Mouse (Mus musculus) E14TG2a.4 (cell line): ENCODE measurements around the gene Tns4.

Source experiments
- H3K27me3 ChIP-seq: 2 replicates; pipeline ENCODE4 v1.6.1; 2014; ENCODE audit warnings: low read length, control low read depth; ENCODE audit not compliant: insufficient read depth
- H3K36me3 ChIP-seq: 2 replicates; pipeline ENCODE4 v1.6.1; 2014; ENCODE audit warnings: low read length, control low read depth; ENCODE audit not compliant: insufficient read depth
- H3K4me1 ChIP-seq: replicated peaks from 2 replicates; pipeline ENCODE4 v1.6.1; 2014; ENCODE audit warnings: low read depth, low read length, control low read depth
- H3K4me3 ChIP-seq: replicated peaks from 2 replicates; pipeline ENCODE4 v1.5.1; 2014; ENCODE audit warnings: mild to moderate bottlenecking, low read length
- H3K9me3 ChIP-seq: 2 replicates; pipeline ENCODE4 v1.6.1; 2014; ENCODE audit warnings: low read length, control low read depth
- CTCF ChIP-seq: conservative IDR thresholded peaks from 2 replicates; pipeline ENCODE4 v1.5.1; 2014; ENCODE audit warnings: low read length
- NANOG ChIP-seq: IDR thresholded peaks from 2 replicates; pipeline ENCODE4 v1.6.1; 2014; ENCODE audit warnings: borderline replicate concordance, low read length, mixed read lengths
- POU5F1 ChIP-seq: IDR thresholded peaks from 2 replicates; pipeline ENCODE4 v1.6.1; 2014; ENCODE audit warnings: low read length, borderline replicate concordance

Tns4 gene

GRCm38 (mm10) chr11:99025878-99026277 lies 63.2 kb downstream of the Tns4 start:
- TF ChIP-seq NANOG, result no peak
- TF ChIP-seq POU5F1, result no peak
- no peak for TF ChIP-seq CTCF
- no peaks in the 10 kb centered on the region for H3K27me3 ChIP-seq
- peaks cover 26% of the 10 kb centered on the region for H3K36me3 ChIP-seq
- no peaks in the 10 kb centered on the region for H3K9me3 ChIP-seq
- H3K4me3 ChIP-seq, result no peak overlapping the region
- H3K4me1 ChIP-seq, result peaks cover 52% of the 10 kb centered on the region

- H3K4me1 ChIP-seq, result peaks cover 62% of the 10 kb centered on the region
- TF ChIP-seq POU5F1 (no peak), CTCF (no peak), NANOG (no peak)
- no peaks in the 10 kb centered on the region for H3K27me3 ChIP-seq
- peaks cover 38% of the 10 kb centered on the region for H3K36me3 ChIP-seq
- H3K4me3 ChIP-seq, result peak overlapping the region; percentile 97; the same call in 1 of the 2 replicates
- no peaks in the 10 kb centered on the region for H3K9me3 ChIP-seq
Measured at GRCm38 (mm10) chr11:99024468-99025134, 64.5 kb downstream of the Tns4 start.

GRCm38 (mm10) chr11:99023500-99024467 lies 65.3 kb downstream of the Tns4 start, which contains the start of gene Top2a:
Gene Top2a, minus strand, starts transcription at chr11:99024189.
- Histone ChIP-seq H3K9me3 (no peaks in the 10 kb centered on the region), H3K4me3 (peak within 1 kb of the TSS; percentile 97), H3K4me1 (peaks cover 61% of the 10 kb centered on the region), H3K27me3 (no peaks in the 10 kb centered on the region), H3K36me3 (peaks cover 46% of the 10 kb centered on the region)
- no peak for TF ChIP-seq NANOG
- TF ChIP-seq CTCF, result no peak
- no peak for TF ChIP-seq POU5F1

GRCm38 (mm10) chr11:99023094-99023493 lies 66.0 kb downstream of the Tns4 start:
- Histone ChIP-seq H3K9me3 (no peaks in the 10 kb centered on the region), H3K36me3 (peaks cover 53% of the 10 kb centered on the region), H3K4me1 (peaks cover 58% of the 10 kb centered on the region), H3K4me3 (peak overlapping the region; percentile 97), H3K27me3 (no peaks in the 10 kb centered on the region)
- no peak for TF ChIP-seq POU5F1
- no peak for TF ChIP-seq CTCF
- no peak for TF ChIP-seq NANOG

- Histone ChIP-seq H3K36me3 (peaks cover 60% of the 10 kb centered on the region), H3K27me3 (no peaks in the 10 kb centered on the region), H3K4me1 (peaks cover 61% of the 10 kb centered on the region), H3K9me3 (no peaks in the 10 kb centered on the region), H3K4me3 (peak overlapping the region; percentile 97)
- TF ChIP-seq POU5F1 (no peak), CTCF (no peak), NANOG (no peak)
Measured at GRCm38 (mm10) chr11:99022384-99022933, 66.6 kb downstream of the Tns4 start.

- Histone ChIP-seq H3K4me1 (peaks cover 49% of the 10 kb centered on the region), H3K9me3 (no peaks in the 10 kb centered on the region), H3K27me3 (no peaks in the 10 kb centered on the region), H3K36me3 (peaks cover 86% of the 10 kb centered on the region), H3K4me3 (no peak overlapping the region)
- TF ChIP-seq CTCF, result no peak
- no peak for TF ChIP-seq POU5F1
- no peak for TF ChIP-seq NANOG
Measured at GRCm38 (mm10) chr11:99019844-99020243, 69.3 kb downstream of the Tns4 start.
